Mouse (Mus musculus) heart, embryonic 14.5 days (tissue): ENCODE measurements around the gene Methig1. TPM values are rescaled to one million over a fixed set of nuclear protein-coding genes. Genes with fewer than 3 reads are reported as not detected.
"Not testable (repeated sequence)": the region's sequence is repeated elsewhere in the genome, so short reads cannot be mapped to it uniquely, and the experiment has no call there.

Experiments
- ATAC-seq: fragments of 200-750 bp; cut with Nextera tagmentation; 2 replicates; pipeline ENCODE4 v1.8.0; 2017; ENCODE audit warnings: low read depth, moderate TSS enrichment; ENCODE audit not compliant: insufficient number of reproducible peaks, insufficient read depth, low FRiP score
- H3K27ac ChIP-seq, 2 experiments: fragments of 200-500 bp in 1 of 2; fragments of 300-500 bp in 1 of 2; sonication (generic) in 1 of 2; replicated peaks in 1 of 2; 2 replicates each; pipeline ENCODE4 v1.5.1; 2012 to 2014; ENCODE audit warnings: low read depth in 2 of 2, low read length in 2 of 2, control low read depth in 1 of 2, mild to moderate bottlenecking in 1 of 2, mixed read lengths in 1 of 2; ENCODE audit not compliant: control insufficient read depth in 1 of 2, insufficient read depth in 1 of 2
- H3K27me3 ChIP-seq: fragments of 300-500 bp; sonication (generic); 2 replicates; pipeline ENCODE4 v1.6.1; 2014; ENCODE audit warnings: mild to moderate bottlenecking, low read length, control low read depth; ENCODE audit not compliant: control insufficient read depth, insufficient read depth
- H3K36me3 ChIP-seq: fragments of 300-500 bp; sonication (generic); 2 replicates; pipeline ENCODE4 v1.6.1; 2014; ENCODE audit warnings: mild to moderate bottlenecking, control low read depth, low read length, mixed read lengths; ENCODE audit not compliant: control insufficient read depth, insufficient read depth
- H3K4me1 ChIP-seq, 2 experiments: fragments of 200-500 bp in 1 of 2; fragments of 300-500 bp in 1 of 2; sonication (generic) in 1 of 2; 2 replicates each; pipeline ENCODE4 v1.6.1; 2012 to 2014; ENCODE audit warnings: low read length in 2 of 2, control low read depth in 1 of 2, mixed read lengths in 1 of 2; ENCODE audit not compliant: control insufficient read depth in 2 of 2, insufficient read depth in 2 of 2
- H3K4me2 ChIP-seq: fragments of 300-500 bp; sonication (generic); 2 replicates; pipeline ENCODE4 v1.6.1; 2014; ENCODE audit warnings: mild to moderate bottlenecking, low read length
- H3K4me3 ChIP-seq, 2 experiments: fragments of 200-500 bp in 1 of 2; fragments of 300-500 bp in 1 of 2; sonication (generic) in 1 of 2; 2 replicates each; pipeline ENCODE4 v1.5.1; 2012 to 2014; ENCODE audit warnings: low read length in 2 of 2, mild to moderate bottlenecking in 2 of 2, control low read depth in 1 of 2, low read depth in 1 of 2, moderate library complexity in 1 of 2; ENCODE audit not compliant: control insufficient read depth in 1 of 2, insufficient read depth in 1 of 2
- H3K9ac ChIP-seq: fragments of 300-500 bp; sonication (generic); 2 replicates; pipeline ENCODE4 v1.6.1; 2014; ENCODE audit warnings: mild to moderate bottlenecking, low read length
- H3K9me3 ChIP-seq: fragments of 300-500 bp; sonication (generic); 2 replicates; pipeline ENCODE4 v1.6.1; 2016; ENCODE audit warnings: low read length, control low read depth; ENCODE audit not compliant: control insufficient read depth
- WGBS: fragments of 180-500 bp; shearing (Covaris S2); extraction: QIAGEN DNeasy Blood & Tissue Kit; methylation state at CpG from one replicate; pipeline ENCODE4 v1.1.7; 2014; 5-methylcytosine and 5-hydroxymethylcytosine counted together
- polyA plus RNA-seq: library from polyadenylated mRNA; unstranded; fragments of >200 nt; fragmentation: Nextera tagmentation; extraction: Ambion mirVana; gene quantifications from 2 replicates; pipeline ENCODE4 v1.2.1, GENCODE M21; 2014

Methig1 gene
- polyA plus RNA-seq, 1 experiment from 2014 or later = not detected

- not testable (repeated sequence) for ATAC-seq, H3K36me3 ChIP-seq
Measured at GRCm38 (mm10) chr15:100365967-100366366, 13.0 kb downstream of the Methig1 start.

DNA sequence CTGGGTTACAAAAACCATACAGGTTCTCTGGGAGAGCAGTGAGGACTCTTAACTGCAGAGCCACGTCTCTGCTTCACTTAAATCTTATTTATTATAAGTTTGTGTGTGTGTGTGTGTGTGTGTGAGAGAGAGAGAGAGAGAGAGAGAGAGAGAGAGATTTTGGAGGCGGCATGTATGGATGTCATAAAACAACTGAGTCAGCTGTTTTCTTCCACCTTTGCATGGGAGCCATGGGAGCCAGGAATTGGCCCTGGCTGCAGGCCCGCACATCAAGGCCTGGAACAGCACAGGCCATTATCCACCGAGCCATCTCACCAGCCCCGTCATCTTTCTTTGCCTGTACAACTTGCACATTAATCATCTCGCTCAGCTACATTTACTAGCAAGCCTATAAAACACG, 14.2 kb downstream of the Methig1 start:
- H3K4me1 ChIP-seq = no peaks in the 10 kb centered on the region
- no peak overlapping the region for H3K9ac ChIP-seq
- H3K4me3 ChIP-seq = no peak overlapping the region
- WGBS = 84% methylated on average over 7 of the region's 7 CpGs
- ATAC-seq = no peak
- no peak overlapping the region for H3K4me2 ChIP-seq
- no peak overlapping the region for H3K27ac ChIP-seq
- no peaks in the 10 kb centered on the region for H3K27me3 ChIP-seq
- no peaks in the 10 kb centered on the region for H3K36me3 ChIP-seq
- peaks cover 9% of the 10 kb centered on the region for H3K9me3 ChIP-seq

More at GRCm38 (mm10) chr15:100365967-100366366, 13.0 kb downstream of the Methig1 start:
- H3K27me3 ChIP-seq, H3K4me1 ChIP-seq, H3K9me3 ChIP-seq, H3K27ac ChIP-seq, H3K4me3 ChIP-seq, H3K4me2 ChIP-seq, H3K9ac ChIP-seq: not testable (repeated sequence)
- WGBS = 84% methylated on average over 8 of the region's 9 CpGs

DNA sequence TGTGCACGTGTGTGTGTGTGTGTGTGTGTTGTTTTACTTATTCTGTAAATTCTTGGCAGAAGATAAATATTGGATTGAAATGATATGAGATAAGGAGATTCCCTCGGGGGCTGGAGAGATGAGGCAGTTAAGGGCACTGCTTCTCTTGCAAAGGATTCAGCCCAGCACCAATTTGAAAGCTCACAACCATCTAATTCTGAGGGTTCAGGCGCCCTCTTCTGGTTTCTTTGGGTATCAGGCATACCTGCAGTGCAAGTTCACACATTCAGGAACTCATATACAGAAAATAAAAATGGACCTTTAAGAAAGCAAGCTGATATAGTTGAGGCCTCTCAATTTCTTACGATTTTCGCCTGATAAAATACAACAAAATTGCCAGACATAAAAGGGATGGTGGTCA, 22.1 kb downstream of the Methig1 start:
- Histone ChIP-seq H3K9ac (no peak overlapping the region), H3K27me3 (no peaks in the 10 kb centered on the region), H3K27ac (no peak overlapping the region), H3K4me3 (no peak overlapping the region), H3K4me1 (no peaks in the 10 kb centered on the region), H3K9me3 (no peaks in the 10 kb centered on the region), H3K36me3 (no peaks in the 10 kb centered on the region), H3K4me2 (no peak overlapping the region)
- ATAC-seq = no peak
- 29% methylated on average over 5 of the region's 5 CpGs for WGBS

DNA sequence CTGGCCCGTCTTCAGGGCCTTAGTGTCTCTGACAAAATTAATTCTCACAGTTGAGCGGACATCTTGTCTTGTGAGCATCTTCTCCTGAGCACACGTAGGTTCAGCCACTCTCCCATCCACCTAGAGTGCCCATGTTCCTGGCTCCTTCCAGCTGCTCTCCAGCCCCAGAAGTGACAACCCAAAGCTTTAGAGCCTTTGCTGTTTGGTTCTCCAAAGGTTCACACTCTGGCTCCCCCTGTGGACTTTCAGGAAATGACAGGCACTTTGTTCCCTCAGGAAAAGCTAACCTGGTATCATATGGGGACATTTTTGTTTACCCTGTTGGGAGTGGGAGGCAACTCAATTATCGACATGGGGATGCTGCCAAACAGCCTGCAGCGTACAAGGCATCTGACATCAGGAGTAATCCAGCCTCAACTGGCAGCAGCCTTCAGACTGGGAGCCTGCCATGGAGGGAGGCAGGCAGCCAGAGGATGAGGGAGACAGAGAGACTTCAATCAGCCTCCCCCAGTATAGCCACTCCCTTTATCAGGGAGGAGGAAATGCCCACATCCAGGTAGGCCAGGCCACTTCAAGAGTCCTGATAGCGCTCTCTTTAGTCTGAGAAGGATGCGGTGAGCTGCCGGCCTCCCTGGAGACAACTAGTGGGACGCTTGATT, 25.0 kb downstream of the Methig1 start:
- H3K36me3 ChIP-seq, ATAC-seq, H3K27me3 ChIP-seq, H3K27ac ChIP-seq, H3K9me3 ChIP-seq, H3K4me3 ChIP-seq, H3K4me2 ChIP-seq, H3K9ac ChIP-seq, H3K4me1 ChIP-seq: not testable (repeated sequence)
- WGBS = 10% methylated on average over 3 of the region's 9 CpGs

- no peak overlapping the region for H3K4me3 ChIP-seq
- no peaks in the 10 kb centered on the region for H3K4me1 ChIP-seq
- H3K36me3 ChIP-seq = no peaks in the 10 kb centered on the region
- H3K4me2 ChIP-seq = no peak overlapping the region
- no peaks in the 10 kb centered on the region for H3K9me3 ChIP-seq
- H3K27ac ChIP-seq = no peak overlapping the region
- H3K27me3 ChIP-seq = no peaks in the 10 kb centered on the region
- 80% methylated on average over 8 of the region's 8 CpGs for WGBS
- no peak overlapping the region for H3K9ac ChIP-seq
- ATAC-seq = no peak
Measured at GRCm38 (mm10) chr15:100379658-100380057, 26.7 kb downstream of the Methig1 start.

- Histone ChIP-seq H3K27me3 (no peaks in the 10 kb centered on the region), H3K4me2 (no peak overlapping the region), H3K9me3 (no peaks in the 10 kb centered on the region), H3K4me3 (no peak overlapping the region), H3K27ac (no peak overlapping the region), H3K9ac (no peak overlapping the region), H3K36me3 (no peaks in the 10 kb centered on the region), H3K4me1 (no peaks in the 10 kb centered on the region)
- no peak for ATAC-seq
- WGBS = 73% methylated on average over 2 of the region's 2 CpGs
Measured at GRCm38 (mm10) chr15:100380104-100380503, 27.2 kb downstream of the Methig1 start.

DNA sequence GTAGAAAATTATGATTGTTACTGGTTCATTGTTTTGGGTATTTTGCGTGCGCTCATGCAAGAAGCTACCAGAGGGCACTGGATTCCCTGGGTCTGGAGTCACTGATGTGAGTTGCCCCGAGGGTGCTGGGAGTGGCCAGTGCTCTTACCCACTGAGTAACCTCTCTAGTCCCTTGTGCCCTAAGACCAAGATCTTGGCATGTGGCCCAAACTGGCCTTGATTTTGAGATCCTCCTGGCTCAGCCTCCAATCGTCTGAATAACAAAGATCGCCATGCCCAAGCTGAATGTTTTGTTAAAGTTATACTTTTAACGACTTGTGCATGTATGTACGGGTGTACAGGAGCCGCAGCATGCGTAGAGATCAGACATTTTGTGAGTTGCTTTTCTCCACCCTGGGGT, 32.8 kb downstream of the Methig1 start:
- H3K9ac ChIP-seq = no peak overlapping the region
- no peak overlapping the region for H3K4me3 ChIP-seq
- H3K4me2 ChIP-seq = no peak overlapping the region
- H3K27ac ChIP-seq = no peak overlapping the region
- H3K27me3 ChIP-seq = no peaks in the 10 kb centered on the region
- H3K4me1 ChIP-seq = peaks cover 3 to 7% of the 10 kb centered on the region in 2 experiments
- H3K36me3 ChIP-seq = no peaks in the 10 kb centered on the region
- no peak for ATAC-seq
- 91% methylated on average over 9 of the region's 9 CpGs for WGBS
- no peaks in the 10 kb centered on the region for H3K9me3 ChIP-seq
